Mouse (Mus musculus) CD4-positive, CD25-positive, alpha-beta regulatory T cell (primary cell): Measurements from ENCODE around the gene Cckar. TPM values are rescaled to one million over a fixed set of nuclear protein-coding genes. Genes with fewer than 3 reads are reported as not detected.

Experiments
- polyA plus RNA-seq: library from polyadenylated mRNA; unstranded; fragments of 100-300 nt; shearing (Covaris generic); gene quantifications from one replicate; pipeline ENCODE4 v1.2.1, GENCODE M21; 2017

Cckar gene
- polyA plus RNA-seq: not detected

GRCm38 (mm10) chr5:53707235-53708177, at the start of gene Cckar:
Cckar (minus strand) TSS chr5:53707705.

Other genes with a start within 250 kb of the Cckar start
- 35.0 TPM for gene Rbpj, start 241.6 kb downstream of the Cckar start, polyA plus RNA-seq
- gene Tbc1d19, start 101.9 kb upstream of the Cckar start, polyA plus RNA-seq: 4.1 TPM